Mouse (Mus musculus): Measurements from ENCODE around the gene Ticrr. TPM values are rescaled to one million over a fixed set of nuclear protein-coding genes. Genes with fewer than 3 reads are reported as not detected.

Gene Ticrr
- not detected for polyA plus RNA-seq (2015; fragmentation: Illumina TruSeq; extraction: RNeasy Lipid Tissue Mini Kit (QIAGEN cat#74804); ENCODE audit: insufficient read depth, low read depth, low replicate concordance)

DNA sequence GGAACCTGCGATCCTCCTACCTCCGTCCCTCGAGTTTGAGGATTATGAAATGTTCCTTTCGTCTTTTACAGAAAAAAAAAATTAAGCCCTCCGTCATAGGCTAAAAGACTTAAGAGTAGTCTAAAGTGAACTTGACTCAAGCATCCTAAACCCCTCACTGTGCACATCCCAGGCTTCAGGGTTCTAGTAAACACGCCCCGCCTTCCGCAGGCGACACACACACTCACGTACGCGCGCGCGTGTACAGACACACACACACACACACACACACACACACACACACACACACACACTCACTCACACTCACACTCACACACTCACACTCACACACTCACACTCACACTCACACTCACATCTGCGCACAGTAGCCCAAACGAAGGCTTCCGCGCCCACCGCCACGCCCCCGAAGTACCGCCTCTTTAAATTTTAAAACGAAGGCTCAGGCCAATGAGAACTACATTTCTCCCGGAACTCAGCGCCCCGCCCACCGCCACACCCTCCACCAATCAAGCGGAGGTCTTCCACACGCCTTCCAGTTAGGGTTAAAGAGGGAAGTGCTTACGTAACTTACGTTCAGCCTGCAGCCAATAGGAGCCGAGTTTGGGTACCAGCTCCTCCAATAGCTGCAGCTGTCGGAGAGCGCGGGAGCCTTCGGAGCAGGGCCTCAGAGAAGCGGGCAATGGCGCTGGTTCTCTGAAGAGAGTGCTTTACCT is at the start of gene Ticrr:
Gene Ticrr (plus strand): TSS at position 619 of the 713 bp plus-strand sequence.

GRCm38 (mm10) chr7:79617418-79617817 is 42.6 kb upstream of the Ticrr start, which contains the start of gene Rhcg:
Rhcg (minus strand) TSS chr7:79617657.

GRCm38 (mm10) chr7:79715187-79715981 is 55.4 kb downstream of the Ticrr start, which contains the start of gene Kif7:
Kif7 (minus strand) TSS chr7:79715720.

GRCm38 (mm10) chr7:79732622-79733021 is 72.6 kb downstream of the Ticrr start, which contains the start of gene Plin1:
Plin1 (minus strand) TSS chr7:79732903.

DNA sequence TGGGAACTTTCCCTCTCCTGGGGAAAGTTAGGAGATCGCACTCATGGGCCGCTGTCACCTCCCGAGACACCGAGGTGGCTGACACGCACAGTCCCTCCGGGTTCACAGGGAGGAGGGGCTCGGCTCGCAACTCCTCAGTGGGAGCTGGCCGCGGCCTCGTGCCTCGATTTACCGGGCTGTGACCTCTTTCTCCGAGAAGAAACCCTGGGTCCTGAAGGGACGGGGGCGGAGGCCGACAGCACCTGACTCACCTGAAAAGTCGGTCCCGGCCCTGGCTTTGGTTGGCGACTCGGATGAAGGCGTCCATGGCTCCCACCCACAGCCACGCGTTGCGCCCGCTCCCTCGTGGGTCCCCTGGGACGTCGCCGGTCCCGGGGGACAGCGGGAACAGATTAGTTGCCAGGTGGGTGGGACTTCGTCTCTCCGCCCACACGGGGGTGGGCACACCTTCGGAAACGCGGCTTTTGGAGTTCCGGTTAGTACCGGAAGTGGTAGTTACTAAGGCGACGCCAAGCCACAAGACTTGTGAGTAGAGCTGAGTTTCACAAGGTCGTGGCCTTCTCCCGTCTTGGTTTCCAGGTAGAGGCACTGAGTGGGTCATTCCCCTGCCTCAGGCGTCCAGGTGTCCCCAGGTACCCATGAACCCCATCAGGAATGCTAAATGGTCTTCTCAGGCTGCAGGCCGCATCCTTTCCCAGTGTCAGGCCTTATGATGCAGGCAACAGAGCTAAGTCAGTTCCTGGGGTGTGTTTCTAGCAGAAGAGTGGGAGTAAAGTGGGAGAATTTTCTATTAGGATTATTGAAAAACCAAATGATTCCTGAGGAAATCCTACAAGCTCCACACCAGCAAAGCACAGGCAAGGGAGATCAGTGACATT is 82.9 kb downstream of the Ticrr start, which contains the start of the genes Pex11a and Wdr93:
Gene Pex11a (minus strand): TSS at position 473 of the 878 bp plus-strand sequence.
Gene Wdr93 (plus strand): TSS at position 505 of the 878 bp plus-strand sequence.

Other genes starting within 250 kb of the Ticrr start
- 15.7 TPM for gene Polg, start 193.8 kb upstream of the Ticrr start, polyA plus RNA-seq (2015; fragmentation: Illumina TruSeq; extraction: RNeasy Lipid Tissue Mini Kit (QIAGEN cat#74804); ENCODE audit: insufficient read depth, low read depth, low replicate concordance)
- gene Rhcg, start 42.5 kb upstream of the Ticrr start, polyA plus RNA-seq (2015; fragmentation: Illumina TruSeq; extraction: RNeasy Lipid Tissue Mini Kit (QIAGEN cat#74804); ENCODE audit: insufficient read depth, low read depth, low replicate concordance) = not detected
- gene Kif7, start 55.5 kb downstream of the Ticrr start, polyA plus RNA-seq (2015; fragmentation: Illumina TruSeq; extraction: RNeasy Lipid Tissue Mini Kit (QIAGEN cat#74804); ENCODE audit: insufficient read depth, low read depth, low replicate concordance) = 0.52 TPM
- 6.5 TPM for gene Plin1, start 72.7 kb downstream of the Ticrr start, polyA plus RNA-seq (2015; fragmentation: Illumina TruSeq; extraction: RNeasy Lipid Tissue Mini Kit (QIAGEN cat#74804); ENCODE audit: insufficient read depth, low read depth, low replicate concordance)
- gene Pex11a, start 82.9 kb downstream of the Ticrr start, polyA plus RNA-seq (2015; fragmentation: Illumina TruSeq; extraction: RNeasy Lipid Tissue Mini Kit (QIAGEN cat#74804); ENCODE audit: insufficient read depth, low read depth, low replicate concordance) = 8.5 TPM
- gene Wdr93, start 83.0 kb downstream of the Ticrr start, polyA plus RNA-seq (2015; fragmentation: Illumina TruSeq; extraction: RNeasy Lipid Tissue Mini Kit (QIAGEN cat#74804); ENCODE audit: insufficient read depth, low read depth, low replicate concordance) = not detected
- not detected for gene Mesp1, start 133.6 kb downstream of the Ticrr start, polyA plus RNA-seq (2015; fragmentation: Illumina TruSeq; extraction: RNeasy Lipid Tissue Mini Kit (QIAGEN cat#74804); ENCODE audit: insufficient read depth, low read depth, low replicate concordance)
- not detected for gene Mesp2, start 150.5 kb downstream of the Ticrr start, polyA plus RNA-seq (2015; fragmentation: Illumina TruSeq; extraction: RNeasy Lipid Tissue Mini Kit (QIAGEN cat#74804); ENCODE audit: insufficient read depth, low read depth, low replicate concordance)
- gene Anpep, start 200.9 kb downstream of the Ticrr start, polyA plus RNA-seq (2015; fragmentation: Illumina TruSeq; extraction: RNeasy Lipid Tissue Mini Kit (QIAGEN cat#74804); ENCODE audit: insufficient read depth, low read depth, low replicate concordance) = 40.7 TPM

All from pancreas, adult 10 weeks (tissue).